Mouse (Mus musculus) ES-E14 (cell line): ENCODE data around the gene Rabl6. TPM values are rescaled to one million over a fixed set of nuclear protein-coding genes. Genes with fewer than 3 reads are reported as not detected.

Experiments
- DNase-seq: peaks from one replicate; pipeline ENCODE4 v3.0.0-alpha.2; 2013; ENCODE audit warnings: low read depth, low spot score
- H3K27ac ChIP-seq: 2 replicates; pipeline ENCODE4 v1.5.1; 2012; ENCODE audit warnings: low read depth, mild to moderate bottlenecking, low read length, moderate library complexity, mixed read lengths; ENCODE audit not compliant: poor library complexity, insufficient read depth, severe bottlenecking
- H3K36me3 ChIP-seq: 2 replicates; pipeline ENCODE4 v1.6.1; 2012; ENCODE audit warnings: mild to moderate bottlenecking, low read length, moderate library complexity, mixed read lengths; ENCODE audit not compliant: control insufficient read depth, poor library complexity, insufficient read depth, severe bottlenecking
- H3K4me1 ChIP-seq, 2 experiments: fragments of 150-350 bp in 1 of 2; sonication (generic) in 1 of 2; 2 replicates each; pipeline ENCODE4 v1.6.1; 2012; ENCODE audit warnings: low read length in 2 of 2, mild to moderate bottlenecking in 1 of 2, mixed read lengths in 1 of 2; ENCODE audit not compliant: control insufficient read depth in 2 of 2, insufficient read depth in 2 of 2, poor library complexity in 1 of 2
- H3K4me3 ChIP-seq, 2 experiments: fragments of 150-350 bp in 1 of 2; sonication (generic) in 1 of 2; 2 replicates each; pipeline ENCODE4 v1.5.1; 2012; ENCODE audit warnings: low read length in 2 of 2, low read depth in 1 of 2, mild to moderate bottlenecking in 1 of 2, mixed read lengths in 1 of 2; ENCODE audit not compliant: insufficient read depth in 1 of 2, poor library complexity in 1 of 2, severe bottlenecking in 1 of 2
- H3K9ac ChIP-seq: 2 replicates; pipeline ENCODE4 v1.6.1; 2012; ENCODE audit warnings: low read depth, mild to moderate bottlenecking, low read length, mixed read lengths; ENCODE audit not compliant: poor library complexity, insufficient read depth, severe bottlenecking
- H3K9me3 ChIP-seq: fragments of 150-350 bp; sonication (generic); 2 replicates; pipeline ENCODE4 v1.6.1; 2012; ENCODE audit warnings: low read depth, mild to moderate bottlenecking, low read length; ENCODE audit not compliant: control insufficient read depth, insufficient read depth
- CHD2 ChIP-seq: IDR thresholded peaks from 2 replicates; pipeline ENCODE4 v1.6.1; 2014; ENCODE audit warnings: mild to moderate bottlenecking, low read depth, low read length, inconsistent platforms
- HCFC1 ChIP-seq: IDR thresholded peaks from 2 replicates; pipeline ENCODE4 v1.6.1; 2012; ENCODE audit warnings: low read length, inconsistent platforms, borderline replicate concordance; ENCODE audit not compliant: insufficient read depth
- MAFK ChIP-seq: IDR thresholded peaks from 2 replicates; pipeline ENCODE4 v1.6.1; 2014; ENCODE audit warnings: mild to moderate bottlenecking, low read depth, low read length, inconsistent platforms; ENCODE audit not compliant: insufficient read depth
- ZC3H11A ChIP-seq: IDR thresholded peaks from 2 replicates; pipeline ENCODE4 v1.6.1; 2012; ENCODE audit warnings: low read depth, mild to moderate bottlenecking, inconsistent platforms, low read length, borderline replicate concordance
- ZNF384 ChIP-seq: IDR thresholded peaks from 2 replicates; pipeline ENCODE4 v1.6.1; 2012; ENCODE audit warnings: low read depth, low read length, inconsistent platforms
- in situ Hi-C, 2 experiments: fragments of 600-800 bp; cut with MboI; formaldehyde crosslinking; loops; one replicate each; pipeline ENCODE4 v1.15.1; 2025; ENCODE audit warnings: low sequenced_read_pairs in 2 of 2, inconsistent platforms in 1 of 2; ENCODE audit not compliant: unreplicated experiment in 2 of 2
- total RNA-seq: library from RNA; depleted of rRNA; stranded (reverse); fragments of 300-350 nt; gene quantifications from 2 replicates; pipeline ENCODE4 v1.2.3, GENCODE M21; 2012; rRNA removed

Rabl6 gene
- total RNA-seq, 1 experiment: 45.8 TPM

- Histone ChIP-seq H3K4me1 (no peaks in the 10 kb centered on the region), H3K27ac (no peak overlapping the region), H3K9ac (no peak overlapping the region), H3K4me3 (no peak overlapping the region), H3K36me3 (peaks cover 16% of the 10 kb centered on the region; the same call in 1 of the 2 replicates), H3K9me3 (no peaks in the 10 kb centered on the region)
- DNase-seq: no peak
- in situ Hi-C loops: no loop called here
- no peak for TF ChIP-seq MAFK
- TF ChIP-seq CHD2: no peak
- no peak for TF ChIP-seq ZC3H11A
- TF ChIP-seq ZNF384: no peak
- no peak for TF ChIP-seq HCFC1
Measured at GRCm38 (mm10) chr2:25534178-25534865, 74.0 kb downstream of the Rabl6 start.

GRCm38 (mm10) chr2:25533707-25534106, 74.6 kb downstream of the Rabl6 start:
- no peak overlapping the region for H3K27ac ChIP-seq
- in situ Hi-C loops: no loop called here
- no peaks in the 10 kb centered on the region for H3K9me3 ChIP-seq
- TF ChIP-seq MAFK (no peak), ZNF384 (no peak), CHD2 (no peak), HCFC1 (no peak), ZC3H11A (no peak)
- DNase-seq: no peak
- H3K4me1 ChIP-seq: no peaks in the 10 kb centered on the region
- H3K9ac ChIP-seq: no peak overlapping the region
- peaks cover 14% of the 10 kb centered on the region; the same call in 1 of the 2 replicates for H3K36me3 ChIP-seq
- no peak overlapping the region for H3K4me3 ChIP-seq

Other genes with a start within 250 kb of the Rabl6 start
- gene Uap1l1, start 242.8 kb downstream of the Rabl6 start, total RNA-seq: 18.7 and 22.0 TPM in 2 replicates
- 34.4 and 53.8 TPM in 2 replicates for gene Sapcd2, start 236.2 kb downstream of the Rabl6 start, total RNA-seq
- 0.76 and 2.4 TPM in 2 replicates for gene Entpd2, start 212.6 kb downstream of the Rabl6 start, total RNA-seq
- gene Npdc1, start 209.2 kb downstream of the Rabl6 start, total RNA-seq: 28.3 and 43.8 TPM in 2 replicates
- gene Fut7, start 185.3 kb downstream of the Rabl6 start, total RNA-seq: 0.37 TPM in 1 of 2 replicates, not detected in the other
- gene Abca2, start 179.8 kb downstream of the Rabl6 start, total RNA-seq: 12.6 and 21.9 TPM in 2 replicates
- gene Clic3, start 151.7 kb downstream of the Rabl6 start, total RNA-seq: 0.32 and 1.5 TPM in 2 replicates
- 4.8 and 7.2 TPM in 2 replicates for gene Paxx, start 147.4 kb downstream of the Rabl6 start, total RNA-seq
- 0.98 and 1.3 TPM in 2 replicates for gene Ptgds, start 138.5 kb downstream of the Rabl6 start, total RNA-seq
- not detected in 2 replicates for gene Lcn12, start 114.6 kb downstream of the Rabl6 start, total RNA-seq
- 24.5 and 33.3 TPM in 2 replicates for gene Fbxw5, start 107.8 kb downstream of the Rabl6 start, total RNA-seq
- gene C8g, start 106.8 kb downstream of the Rabl6 start, total RNA-seq: 2.1 and 4.7 TPM in 2 replicates
- 7.9 and 9.1 TPM in 2 replicates for gene Traf2, start 61.6 kb downstream of the Rabl6 start, total RNA-seq
- gene Edf1, start 50.7 kb downstream of the Rabl6 start, total RNA-seq: 142 and 179 TPM in 2 replicates
- 4.1 and 9.7 TPM in 2 replicates for gene Mamdc4, start 33.7 kb downstream of the Rabl6 start, total RNA-seq
- gene Phpt1, start 33.3 kb downstream of the Rabl6 start, total RNA-seq: 29.9 and 39.4 TPM in 2 replicates
- 0.36 and 1.2 TPM in 2 replicates for gene Ajm1, start 26.8 kb downstream of the Rabl6 start, total RNA-seq
- 0.04 TPM in 1 of 2 replicates, not detected in the other for gene Ccdc183, start 9.2 kb upstream of the Rabl6 start, total RNA-seq
- 6.7 and 10.9 TPM in 2 replicates for gene Tmem141, start 13.5 kb upstream of the Rabl6 start, total RNA-seq
- not detected in 2 replicates for gene Fcna, start 19.5 kb upstream of the Rabl6 start, total RNA-seq
- not detected in 2 replicates for gene Lcn8, start 44.6 kb upstream of the Rabl6 start, total RNA-seq
- not detected in 2 replicates for gene Lcn5, start 49.4 kb upstream of the Rabl6 start, total RNA-seq
- gene Lcn6, start 68.3 kb upstream of the Rabl6 start, total RNA-seq: not detected in 2 replicates
- gene Lcn10, start 74.2 kb upstream of the Rabl6 start, total RNA-seq: not detected in 2 replicates
- not detected in 2 replicates for gene Obp2a, start 91.5 kb upstream of the Rabl6 start, total RNA-seq
- gene Bmyc, start 98.2 kb upstream of the Rabl6 start, total RNA-seq: 8.2 and 13.0 TPM in 2 replicates
- not detected in 2 replicates for gene Obp2b, start 128.5 kb upstream of the Rabl6 start, total RNA-seq
- not detected in 2 replicates for gene Lcn3, start 157.0 kb upstream of the Rabl6 start, total RNA-seq
- not detected in 2 replicates for gene Lcn11, start 168.5 kb upstream of the Rabl6 start, total RNA-seq
- gene Gm13539, start 173.7 kb upstream of the Rabl6 start, total RNA-seq: not detected in 2 replicates
- gene Glt6d1, start 207.3 kb upstream of the Rabl6 start, total RNA-seq: not detected in 2 replicates
- gene Lcn9, start 214.6 kb upstream of the Rabl6 start, total RNA-seq: not detected in 2 replicates
- gene Sohlh1, start 238.7 kb upstream of the Rabl6 start, total RNA-seq: 0.16 and 0.22 TPM in 2 replicates